Mouse (Mus musculus) bone marrow, adult 2 months (tissue): ENCODE measurements around the gene Klhdc8a. TPM values are rescaled to one million over a fixed set of nuclear protein-coding genes. Genes with fewer than 3 reads are reported as not detected.

Experiments
- H3K27ac ChIP-seq: fragments of 200-500 bp; 2 replicates; pipeline ENCODE4 v1.5.1; 2012; ENCODE audit warnings: low read depth, mild to moderate bottlenecking, control low read depth, inconsistent platforms, low read length; ENCODE audit not compliant: control insufficient read depth, poor library complexity, insufficient read depth
- H3K4me1 ChIP-seq: fragments of 200-500 bp; 2 replicates; pipeline ENCODE4 v1.6.1; 2011; ENCODE audit warnings: low read length; ENCODE audit not compliant: control insufficient read depth, insufficient read depth
- H3K4me3 ChIP-seq: fragments of 200-500 bp; replicated peaks from 2 replicates; pipeline ENCODE3; 2011; ENCODE audit warnings: mild to moderate bottlenecking, low read depth, low read length, control low read depth; ENCODE audit not compliant: control insufficient read depth
- CTCF ChIP-seq: fragments of 200-500 bp; IDR thresholded peaks from 2 replicates; pipeline ENCODE4 v1.5.1; 2011; ENCODE audit warnings: low read length, control low read depth; ENCODE audit not compliant: control insufficient read depth, insufficient read depth
- POLR2A ChIP-seq: fragments of 200-500 bp; IDR thresholded peaks from 2 replicates; pipeline ENCODE4 v1.6.1; 2011; ENCODE audit warnings: low read depth, mild to moderate bottlenecking, control low read depth, low read length, borderline replicate concordance; ENCODE audit not compliant: control insufficient read depth
- WGBS: fragments of 180-500 bp; shearing (Covaris S2); methylation state at CpG from one replicate; pipeline ENCODE4 v1.1.7; 2018; 5-methylcytosine and 5-hydroxymethylcytosine counted together
- polyA plus RNA-seq: library from polyadenylated mRNA; stranded (reverse); fragments of >200 nt; gene quantifications from 2 replicates; pipeline ENCODE4 v1.2.4, GENCODE M21; 2011; ENCODE audit warnings: low replicate concordance; ENCODE audit not compliant: missing spikeins, insufficient read depth, insufficient read length

Klhdc8a gene
- polyA plus RNA-seq, 1 experiment: not detected

DNA sequence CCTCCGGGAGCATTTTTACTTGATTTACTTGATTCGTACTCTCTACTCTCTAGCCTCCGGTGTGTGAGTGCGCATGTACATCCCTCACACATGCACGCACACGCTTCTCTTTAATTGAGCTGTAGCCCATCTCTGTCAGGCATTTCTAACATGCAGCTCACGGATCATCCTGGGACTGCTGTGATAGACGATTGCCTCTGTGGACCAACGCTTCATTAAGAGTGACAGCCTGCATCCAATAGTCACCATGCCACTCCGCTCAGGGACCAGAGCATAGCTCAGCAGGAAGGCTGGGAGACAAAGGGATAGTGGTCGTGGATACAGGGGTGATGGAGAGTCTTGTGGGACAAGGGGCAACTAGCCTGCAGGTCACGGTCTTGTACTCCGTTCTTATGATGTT is 15.4 kb upstream of the Klhdc8a start:
- H3K27ac ChIP-seq: no peak overlapping the region
- H3K4me1 ChIP-seq: no peaks in the 10 kb centered on the region
- 85% methylated on average over 13 of the region's 13 CpGs for WGBS
- no peak for TF ChIP-seq POLR2A
- no peak for TF ChIP-seq CTCF
- no peak overlapping the region for H3K4me3 ChIP-seq

- no peak overlapping the region for H3K4me3 ChIP-seq
- no peak for TF ChIP-seq POLR2A
- TF ChIP-seq CTCF: no peak
- 74% methylated on average over 1 of the region's 1 CpGs for WGBS
- H3K4me1 ChIP-seq: peaks cover 2% of the 10 kb centered on the region; the same call in 1 of the 2 replicates
- H3K27ac ChIP-seq: no peak overlapping the region
These were observed 11.7 kb upstream of the Klhdc8a start for GRCm38 (mm10) chr1:132286735-132287134.

- Histone ChIP-seq H3K4me3 (no peak overlapping the region), H3K4me1 (peaks cover 3% of the 10 kb centered on the region; the same call in 1 of the 2 replicates), H3K27ac (no peak overlapping the region)
- no peak for TF ChIP-seq CTCF
- no peak for TF ChIP-seq POLR2A
- WGBS: 81% methylated on average over 2 of the region's 2 CpGs
These were observed 11.0 kb upstream of the Klhdc8a start for GRCm38 (mm10) chr1:132287445-132287844.

GRCm38 (mm10) chr1:132287991-132288451 is 10.4 kb upstream of the Klhdc8a start:
- no peak for TF ChIP-seq CTCF
- no peak for TF ChIP-seq POLR2A
- no peak overlapping the region for H3K27ac ChIP-seq
- H3K4me3 ChIP-seq: no peak overlapping the region
- H3K4me1 ChIP-seq: peaks cover 3% of the 10 kb centered on the region; the same call in 1 of the 2 replicates
- 81% methylated on average over 11 of the region's 11 CpGs for WGBS

GRCm38 (mm10) chr1:132289965-132290364 is 8.5 kb upstream of the Klhdc8a start:
- TF ChIP-seq POLR2A (no peak), CTCF (no peak)
- 79% methylated on average over 6 of the region's 6 CpGs for WGBS
- Histone ChIP-seq H3K27ac (no peak overlapping the region), H3K4me1 (peaks cover 3% of the 10 kb centered on the region; the same call in 1 of the 2 replicates), H3K4me3 (no peak overlapping the region)

- 79% methylated on average over 11 of the region's 11 CpGs for WGBS
- H3K4me1 ChIP-seq: peaks cover 3% of the 10 kb centered on the region; the same call in 1 of the 2 replicates
- no peak overlapping the region for H3K4me3 ChIP-seq
- no peak overlapping the region for H3K27ac ChIP-seq
- TF ChIP-seq POLR2A (no peak), CTCF (no peak)
These were observed 7.3 kb upstream of the Klhdc8a start for GRCm38 (mm10) chr1:132290921-132291675.

DNA sequence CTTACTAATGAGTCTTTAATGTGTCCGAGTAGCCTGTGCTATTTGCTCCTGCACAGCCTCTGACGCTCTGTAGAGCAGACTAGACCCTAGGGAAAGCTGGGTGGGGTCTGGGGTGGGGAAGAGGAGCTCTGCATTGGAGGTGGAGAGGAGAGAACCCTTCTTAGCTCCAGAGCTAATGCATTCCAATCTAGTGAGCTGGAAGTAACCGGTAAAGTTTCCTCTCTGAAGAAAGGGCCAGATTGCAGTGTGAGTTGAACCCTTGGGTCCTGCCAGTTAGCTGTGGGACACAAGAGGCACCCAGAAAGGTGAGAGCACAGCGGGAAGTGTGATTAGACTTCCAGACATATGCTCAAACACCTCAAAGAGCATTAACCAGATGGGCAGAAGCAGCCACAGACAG is 6.7 kb upstream of the Klhdc8a start:
- no peak overlapping the region for H3K4me3 ChIP-seq
- 80% methylated on average over 4 of the region's 4 CpGs for WGBS
- no peak overlapping the region for H3K27ac ChIP-seq
- peaks cover 3% of the 10 kb centered on the region; the same call in 1 of the 2 replicates for H3K4me1 ChIP-seq
- TF ChIP-seq POLR2A (no peak), CTCF (no peak)

- WGBS: 34% methylated on average over 21 of the region's 21 CpGs
- Histone ChIP-seq H3K4me3 (no peak overlapping the region), H3K27ac (no peak overlapping the region), H3K4me1 (peaks cover 3% of the 10 kb centered on the region; the same call in 1 of the 2 replicates)
- TF ChIP-seq CTCF (no peak), POLR2A (no peak)
These were observed 5.9 kb upstream of the Klhdc8a start for GRCm38 (mm10) chr1:132292318-132293129.
